Mouse (Mus musculus): ENCODE data around the gene Ctcf.

- TF ChIP-seq POLR2A (IDR thresholded peaks at IDR 0.05; ENCODE audit: insufficient read depth, low read length) (no peak), CTCF (IDR thresholded peaks at IDR 0.05; ENCODE audit: low read depth, low read length) (no peak)
These were observed 75.9 kb downstream of the Ctcf start for GRCm38 (mm10) chr8:105712286-105712685.
